Mouse (Mus musculus): Measurements from ENCODE around the gene Tm7sf2.

The Tm7sf2 gene

DNA sequence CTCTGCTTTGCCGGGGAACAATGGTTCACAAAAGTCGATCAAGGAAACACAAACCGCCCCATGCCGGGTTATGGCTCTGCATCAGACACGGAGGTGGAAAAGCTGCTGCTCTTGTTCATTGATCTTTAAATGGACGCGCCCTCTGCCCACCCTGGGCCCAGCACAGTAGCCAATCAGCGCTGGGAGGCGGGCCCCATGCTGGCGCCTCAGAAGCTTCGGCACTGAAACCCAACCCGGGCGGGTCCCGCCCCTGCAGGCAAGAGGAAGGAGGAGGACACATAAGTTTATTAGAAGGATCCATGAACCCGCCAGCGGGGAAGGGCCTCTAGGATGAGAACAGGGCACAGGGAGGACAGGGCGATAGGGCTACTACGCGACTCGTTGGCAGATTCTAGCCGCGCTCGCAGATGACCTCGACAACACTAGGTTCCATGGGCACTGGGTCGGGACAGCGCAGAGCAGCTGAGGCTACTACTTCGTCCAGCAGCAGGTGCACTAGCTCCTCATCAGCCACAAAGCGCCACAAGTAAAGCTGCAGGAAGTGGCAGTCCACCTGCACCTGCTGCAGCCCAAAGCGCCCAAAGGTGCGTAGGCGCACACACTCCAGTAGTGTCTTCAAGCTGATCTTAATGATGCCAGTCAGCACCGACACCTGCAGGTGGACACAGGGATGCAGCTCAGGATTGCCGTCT lies at the start of gene Tm7sf2:
TSS of gene Tm7sf2 (minus strand) at position 650 of the 692 bp plus-strand sequence.
- peak; percentile 87 to 91 for DNase-seq

DNA sequence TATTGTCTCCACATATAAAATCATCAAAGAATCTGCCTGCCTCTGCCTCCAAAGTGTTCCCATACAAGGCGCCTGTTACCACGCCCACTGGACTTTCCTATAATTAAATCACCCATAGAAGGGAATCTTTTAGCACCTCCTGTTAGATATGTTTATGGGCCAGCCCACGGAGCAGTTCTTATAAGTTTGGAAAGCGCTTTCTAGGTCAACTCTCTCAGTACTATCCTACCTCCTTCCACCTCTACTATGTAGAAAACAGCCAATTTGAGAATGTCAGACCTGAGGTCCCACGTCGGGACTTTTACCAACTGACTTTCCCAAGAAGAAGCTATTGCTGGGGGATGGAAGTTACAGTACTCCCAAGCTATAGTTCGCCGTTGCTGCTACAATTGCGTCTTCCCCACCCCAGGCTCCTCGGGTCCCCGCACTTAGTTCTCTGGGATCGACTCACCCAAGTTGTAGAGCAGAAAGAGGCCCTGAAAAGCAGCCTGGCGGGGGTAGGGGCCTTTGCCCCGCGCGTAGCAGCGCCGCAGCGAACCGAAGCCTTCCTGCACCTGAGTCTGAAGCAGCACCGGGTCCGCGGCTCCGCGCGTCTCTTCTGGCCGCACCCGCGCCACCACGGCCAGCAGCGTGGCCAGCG lies 49.3 kb upstream of the Tm7sf2 start:
- no peak for DNase-seq

DNA sequence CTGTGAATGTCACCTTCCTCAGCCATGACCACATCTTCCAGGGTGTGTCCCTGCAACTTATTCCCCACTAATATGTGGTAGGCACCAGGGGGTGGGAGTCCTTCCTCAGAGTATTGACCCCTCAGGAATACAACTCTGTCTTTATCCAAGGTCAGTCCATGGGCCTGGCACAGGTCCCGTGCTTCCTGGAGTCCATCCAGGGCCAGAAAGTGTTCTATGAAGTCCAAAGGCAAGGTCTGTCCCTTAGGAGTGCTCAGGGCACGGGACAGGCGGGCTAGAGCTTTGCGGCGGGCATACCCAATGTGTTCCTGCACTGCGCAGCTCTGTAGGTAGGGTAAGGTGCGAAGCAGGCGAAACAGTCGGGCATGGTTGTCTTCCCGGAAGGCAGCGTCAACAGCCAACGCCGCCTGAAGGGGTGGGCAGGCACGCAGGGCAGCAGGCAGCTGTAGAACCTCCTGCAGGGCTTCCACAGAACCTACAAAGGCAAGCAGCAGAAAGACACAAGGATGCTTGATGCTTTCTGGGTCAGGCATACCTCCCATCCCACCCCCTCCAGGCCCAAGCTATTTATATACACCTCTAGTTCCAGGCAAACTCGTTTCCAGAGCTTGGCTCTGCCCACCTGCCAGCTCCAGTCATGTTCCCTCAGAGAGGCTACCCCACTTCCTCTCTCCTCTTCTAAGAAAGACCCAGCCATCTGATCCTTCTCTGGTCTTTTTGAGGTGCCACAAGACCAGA lies 48.1 kb upstream of the Tm7sf2 start:
- peak; percentile 32 to 56 for DNase-seq

DNA sequence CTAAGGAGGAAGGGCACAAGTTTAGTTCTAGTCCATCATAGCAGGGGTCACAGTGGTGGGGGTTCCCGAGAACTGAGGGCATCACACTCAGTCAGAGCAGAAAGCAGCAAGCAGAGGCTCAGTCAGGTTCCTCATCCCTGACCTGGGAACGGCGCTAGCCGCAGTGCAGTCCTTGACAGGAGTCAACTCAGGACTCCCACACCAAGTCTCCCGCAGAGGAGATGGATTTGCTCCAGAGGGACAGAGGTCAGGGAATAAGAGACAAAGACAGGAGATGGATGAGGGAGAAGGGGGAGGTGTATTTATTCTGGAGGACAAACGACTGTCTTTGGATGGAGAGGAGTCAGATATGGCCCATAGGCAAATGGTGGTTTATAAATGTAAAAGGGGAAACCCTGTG lies 44.9 kb upstream of the Tm7sf2 start:
- DNase-seq = no peak

DNA sequence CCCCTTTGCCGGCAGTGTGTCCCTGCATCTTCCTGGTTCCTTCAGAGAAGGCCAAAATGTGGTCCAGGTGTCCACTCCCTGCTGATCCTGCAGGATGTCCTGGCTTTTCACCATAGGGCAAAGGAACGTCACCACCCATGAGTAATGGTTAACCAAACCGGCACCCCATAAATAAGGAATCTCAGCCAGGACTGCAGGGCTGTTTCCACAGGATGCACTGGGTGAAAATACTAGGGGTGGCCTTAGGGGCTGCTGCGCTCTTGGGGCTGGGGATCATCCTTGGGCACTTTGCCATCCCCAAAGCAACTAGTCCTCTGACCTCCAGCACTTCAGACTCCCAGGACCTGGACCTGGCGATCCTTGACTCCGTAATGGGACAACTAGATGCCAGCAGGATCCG lies 37.4 kb upstream of the Tm7sf2 start, which contains the start of gene Naaladl1:
TSS of gene Naaladl1 (plus strand) at position 197 of the 400 bp plus-strand sequence.
- no peak for DNase-seq

DNA sequence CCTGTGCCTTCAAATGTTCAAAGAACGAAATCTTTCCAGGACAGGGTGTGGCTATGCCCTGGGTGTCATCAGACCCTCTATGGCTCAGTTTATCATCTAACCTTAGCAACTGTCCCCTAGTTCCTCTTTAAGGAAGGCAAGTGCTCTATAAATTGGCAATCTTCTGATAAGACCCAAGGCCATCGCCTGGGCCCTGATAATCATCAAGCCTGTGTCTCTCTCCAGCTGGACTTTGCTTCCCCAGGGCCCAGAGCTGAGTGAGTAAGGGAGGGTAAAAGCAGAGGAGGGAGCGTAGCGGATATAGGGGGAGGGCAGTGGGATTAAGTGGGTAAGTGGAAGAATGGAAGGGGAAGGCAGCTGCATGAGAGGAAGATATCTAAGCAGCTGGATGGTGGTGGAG lies 36.3 kb upstream of the Tm7sf2 start:
- no peak for DNase-seq

DNA sequence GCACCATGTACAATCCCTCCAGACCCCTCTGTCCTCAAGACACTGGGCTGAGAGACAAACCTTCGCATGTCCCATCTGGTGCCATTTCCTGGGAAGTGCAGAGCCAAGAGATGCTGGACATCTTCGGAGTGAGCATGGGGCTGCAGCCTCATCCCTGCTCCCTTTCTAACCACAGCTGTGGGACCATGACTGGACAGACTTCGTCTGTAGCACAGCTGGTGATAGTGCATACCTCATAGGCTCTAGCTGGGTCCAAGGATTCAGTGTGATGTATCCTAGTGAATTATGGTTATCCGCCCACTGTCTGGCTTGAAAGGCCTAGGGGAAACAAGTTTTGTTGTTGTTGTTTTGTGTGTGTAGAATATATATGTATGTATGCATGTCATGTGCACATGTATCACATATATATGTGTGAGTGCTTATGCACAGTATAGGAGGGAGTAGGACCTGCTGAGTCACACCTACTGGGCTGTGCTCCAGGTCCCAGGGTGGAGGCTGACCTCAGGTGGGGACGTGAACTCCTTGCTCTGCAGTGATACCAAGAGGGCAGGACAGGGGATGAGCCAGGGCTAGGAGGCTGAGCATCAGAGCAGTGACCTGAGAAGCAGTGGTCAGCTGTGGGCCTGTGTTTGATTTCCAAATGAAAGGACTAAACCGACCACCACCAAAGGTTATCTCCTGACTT lies 34.1 kb upstream of the Tm7sf2 start:
- DNase-seq = no peak

DNA sequence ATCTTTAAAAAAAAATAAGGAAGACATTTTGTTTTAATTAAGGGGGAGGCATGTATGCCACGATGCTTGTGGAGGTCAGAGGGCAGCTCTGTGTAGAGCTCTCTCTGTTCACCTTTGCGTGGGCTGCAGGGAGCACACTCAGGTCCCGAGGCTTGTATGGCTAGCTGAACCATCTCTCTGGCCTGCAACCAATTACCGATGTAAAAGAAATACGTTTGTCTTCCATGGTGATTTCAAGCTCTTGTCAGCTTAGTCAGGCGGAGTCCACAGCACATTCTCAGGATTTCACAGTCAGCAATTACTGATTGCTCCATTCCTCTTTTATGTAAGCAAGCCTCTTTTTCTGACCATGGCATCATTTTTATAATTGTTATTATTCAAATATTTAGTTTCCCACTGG lies 33.0 kb upstream of the Tm7sf2 start:
- DNase-seq = no peak

DNA sequence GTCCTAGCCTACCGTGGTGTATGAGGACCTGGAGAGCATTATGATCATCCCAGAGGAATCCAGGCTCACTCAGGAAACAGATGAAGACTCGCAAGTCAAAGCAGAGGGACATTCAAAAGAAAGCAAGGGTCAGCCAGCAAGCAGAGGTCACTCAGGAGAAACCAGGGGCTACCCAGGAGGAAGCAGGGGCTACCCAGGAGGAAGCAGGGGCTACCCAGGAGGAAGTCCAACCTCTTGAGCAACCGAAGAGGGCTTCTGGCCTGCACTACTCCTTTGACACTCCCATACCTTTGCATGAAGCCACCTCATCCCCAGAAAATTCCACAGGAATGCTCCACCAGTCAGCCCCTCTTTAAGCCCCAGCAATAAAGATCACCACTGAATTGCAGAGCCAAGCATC lies 29.7 kb upstream of the Tm7sf2 start:
- DNase-seq = no peak

DNA sequence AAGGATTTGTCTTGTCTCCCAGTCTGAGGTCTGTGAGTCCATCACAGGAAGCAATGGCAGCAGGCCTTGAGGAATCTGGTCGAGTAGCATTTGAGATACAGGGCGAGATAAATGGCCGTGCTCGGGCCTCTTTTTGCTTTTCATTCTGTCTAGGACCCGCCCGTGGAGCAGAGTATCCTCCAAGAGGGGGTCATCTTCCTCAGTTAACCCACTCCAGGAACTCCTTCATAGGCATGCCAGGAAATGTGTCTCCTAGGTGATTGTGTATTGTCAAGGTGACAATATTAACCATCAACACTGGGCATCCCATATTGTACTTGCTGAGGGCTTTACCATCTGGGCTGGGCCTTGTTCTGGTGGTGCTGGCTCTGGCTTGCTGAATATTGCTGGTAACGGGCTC lies 25.9 kb upstream of the Tm7sf2 start, which contains the start of gene AC131692.1:
TSS of gene AC131692.1 (plus strand) at position 301 of the 400 bp plus-strand sequence.
- DNase-seq = no peak

DNA sequence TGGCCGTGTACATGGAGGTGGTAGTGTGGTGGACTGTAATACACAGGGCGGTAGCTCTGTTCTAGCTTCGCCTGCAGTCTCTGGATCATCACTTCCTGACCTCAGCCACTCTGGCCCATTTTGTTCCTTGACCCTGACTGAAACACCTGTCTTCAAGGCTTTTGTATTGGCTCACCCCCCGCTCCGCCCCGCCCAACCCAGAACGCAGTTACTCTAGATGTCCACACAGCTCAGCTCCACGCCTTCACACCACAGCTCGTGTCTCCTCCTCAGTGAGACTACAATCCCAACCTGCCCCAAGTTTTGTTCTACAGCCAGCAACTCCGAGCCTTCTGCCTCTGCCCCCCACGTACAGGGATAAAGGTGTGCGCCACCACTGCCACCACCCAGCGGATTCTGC lies 20.7 kb upstream of the Tm7sf2 start:
- no peak for DNase-seq

DNA sequence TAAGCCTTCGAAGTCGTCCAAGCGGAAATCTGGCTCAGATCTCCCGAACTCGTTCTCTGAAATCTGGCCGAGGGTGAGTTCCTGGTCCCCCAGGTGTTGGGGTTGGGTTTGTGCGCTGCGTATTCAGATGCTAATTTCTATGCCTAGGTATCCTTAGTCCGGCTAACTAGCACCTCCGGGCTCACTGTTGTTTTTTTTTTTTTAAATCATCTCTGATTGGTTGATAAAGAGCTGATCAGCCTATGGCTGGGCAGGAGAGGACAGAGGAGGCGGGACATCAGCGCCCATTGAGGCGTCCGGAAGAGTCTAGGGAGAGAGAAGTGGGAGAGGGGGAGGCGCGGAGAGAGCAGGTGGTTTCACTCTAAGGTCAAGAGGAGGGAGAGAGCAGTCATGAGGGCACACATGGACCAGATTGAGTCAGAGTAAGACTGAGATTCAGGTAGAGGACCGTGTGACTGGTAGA lies 17.3 kb upstream of the Tm7sf2 start:
- DNase-seq = peak in 1 of 2 experiments; percentile 41

DNA sequence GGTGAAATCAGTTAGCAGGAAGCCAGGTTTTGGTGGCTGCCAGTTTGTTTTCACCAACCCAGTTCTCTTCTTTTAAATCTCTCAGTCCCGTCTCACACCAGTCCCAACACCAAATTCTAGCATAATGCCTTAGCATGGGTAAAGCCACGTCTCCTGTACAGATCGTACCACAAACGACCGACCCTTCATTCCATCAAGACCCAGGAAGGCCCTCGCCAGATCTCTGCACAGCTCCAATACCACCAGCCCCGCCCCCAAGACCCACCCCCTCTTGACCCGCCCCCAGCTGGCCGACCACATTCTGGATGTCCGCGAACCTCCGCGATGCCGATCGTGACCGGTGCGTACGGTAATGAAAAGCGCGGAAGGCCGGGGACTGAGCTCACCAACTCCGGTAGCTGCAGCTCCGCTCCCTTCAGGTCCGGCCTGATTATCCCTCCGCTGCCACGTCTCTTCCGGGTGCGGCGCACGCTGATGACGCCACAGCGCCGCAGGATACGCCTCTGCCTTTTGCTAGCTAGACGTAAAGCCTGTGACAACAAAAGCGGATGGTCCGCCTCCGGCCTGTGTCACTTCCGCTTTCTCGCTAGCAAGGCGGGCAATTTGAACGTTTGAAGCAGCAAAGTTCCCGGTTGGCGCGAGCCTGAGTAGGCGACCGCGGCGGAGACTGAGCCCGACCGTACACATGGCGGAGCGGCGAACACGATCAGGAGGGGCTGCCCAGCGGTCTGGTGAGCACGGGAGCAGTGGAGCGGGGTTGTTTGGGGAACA lies 16.5 kb upstream of the Tm7sf2 start, which contains the start of the genes Zfpl1 and Cdca5:
TSS of gene Zfpl1 (minus strand) at position 479 of the 771 bp plus-strand sequence.
TSS of gene Cdca5 (plus strand) at position 506 of the 771 bp plus-strand sequence.
- DNase-seq = peak; percentile 98 to 99

DNA sequence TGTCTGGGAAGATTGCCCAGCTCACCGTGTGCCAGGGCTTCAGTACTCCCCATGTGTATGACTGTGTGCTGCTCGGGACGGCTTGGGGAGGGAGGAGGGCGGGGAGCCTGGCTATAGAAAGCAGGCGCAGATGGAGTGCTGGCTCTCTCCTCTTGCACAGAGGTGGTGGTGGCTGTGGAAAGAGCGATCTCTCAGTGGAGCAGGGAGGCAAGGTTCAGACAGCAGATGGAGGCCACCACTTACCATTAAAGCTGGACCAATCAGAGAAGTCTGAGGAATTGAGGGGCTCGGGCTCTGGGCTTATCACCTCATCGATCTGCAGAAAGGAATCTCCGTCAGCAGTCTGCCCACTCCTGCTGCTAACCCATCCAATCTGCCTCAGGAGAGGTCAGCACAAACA lies 14.0 kb upstream of the Tm7sf2 start, which contains the start of gene Gm28374:
TSS of gene Gm28374 (minus strand) at position 101 of the 400 bp plus-strand sequence.
- no peak for DNase-seq

DNA sequence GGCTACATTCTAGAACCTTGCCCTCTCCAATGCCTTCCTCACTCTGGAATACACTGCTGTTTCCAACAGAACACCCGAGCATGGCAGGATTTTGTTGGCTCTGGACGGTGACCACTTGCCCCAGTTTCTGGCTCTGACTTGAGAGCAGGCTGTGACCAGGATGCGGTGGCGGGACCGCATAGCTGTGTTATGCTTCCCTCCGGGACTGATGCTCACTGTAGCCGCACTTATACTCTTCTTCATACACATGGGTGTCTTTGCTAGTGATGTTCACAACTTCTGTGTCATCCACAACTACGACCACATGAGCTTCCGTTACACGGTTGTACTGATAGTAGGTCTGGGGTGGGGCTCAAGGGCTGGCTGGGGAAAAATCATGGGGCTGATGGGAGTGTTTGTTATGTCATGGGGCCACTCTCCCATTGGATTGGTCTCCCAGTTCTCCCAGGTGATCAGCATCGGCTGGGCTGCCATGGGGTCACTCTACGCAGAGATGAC lies 11.9 kb upstream of the Tm7sf2 start, which contains the start of gene Tmem262:
TSS of gene Tmem262 (plus strand) at position 51 of the 498 bp plus-strand sequence.
- no peak for DNase-seq

DNA sequence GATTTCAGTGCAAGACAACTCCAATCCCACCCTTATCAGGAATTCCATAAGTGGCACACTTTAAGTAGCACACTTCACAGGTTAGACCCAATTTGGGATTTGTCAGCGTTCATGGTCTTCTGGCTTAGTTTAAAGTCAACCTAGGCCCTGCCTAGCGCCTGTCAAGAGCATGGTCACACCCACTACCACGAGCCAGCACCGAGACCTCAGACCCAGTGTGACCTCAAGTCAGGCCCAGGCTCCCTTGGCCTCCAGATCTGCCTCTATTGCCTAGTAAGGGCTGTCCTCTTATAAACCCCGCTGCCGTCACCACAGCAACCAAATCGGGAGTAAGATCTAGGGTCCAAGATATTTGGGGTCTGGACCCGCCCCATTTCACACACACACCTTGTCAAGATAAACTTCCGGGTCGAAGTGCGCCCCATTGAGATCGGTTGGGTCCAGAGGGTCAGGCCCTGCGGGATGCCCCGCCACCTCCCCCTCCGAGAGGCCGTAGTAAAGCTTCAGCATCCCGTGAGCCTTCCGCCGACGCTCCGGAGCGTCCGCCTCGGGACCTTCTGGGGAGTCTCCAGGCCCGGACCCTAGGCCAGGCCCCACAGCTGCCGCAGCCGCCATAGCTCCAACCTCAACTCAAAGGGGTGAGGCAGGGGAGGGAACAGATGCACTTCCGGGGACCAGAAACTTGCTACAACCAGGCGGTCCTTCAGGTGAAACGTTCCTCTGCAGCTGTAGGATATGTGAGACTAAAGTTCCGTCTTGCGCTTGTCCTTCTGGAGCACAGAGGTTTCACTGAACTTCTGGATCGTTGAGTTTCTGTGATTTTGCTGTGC lies 8.6 kb upstream of the Tm7sf2 start, which contains the start of gene Vps51:
TSS of gene Vps51 (minus strand) at position 668 of the 830 bp plus-strand sequence.
- peak; percentile 87 to 90 for DNase-seq

DNA sequence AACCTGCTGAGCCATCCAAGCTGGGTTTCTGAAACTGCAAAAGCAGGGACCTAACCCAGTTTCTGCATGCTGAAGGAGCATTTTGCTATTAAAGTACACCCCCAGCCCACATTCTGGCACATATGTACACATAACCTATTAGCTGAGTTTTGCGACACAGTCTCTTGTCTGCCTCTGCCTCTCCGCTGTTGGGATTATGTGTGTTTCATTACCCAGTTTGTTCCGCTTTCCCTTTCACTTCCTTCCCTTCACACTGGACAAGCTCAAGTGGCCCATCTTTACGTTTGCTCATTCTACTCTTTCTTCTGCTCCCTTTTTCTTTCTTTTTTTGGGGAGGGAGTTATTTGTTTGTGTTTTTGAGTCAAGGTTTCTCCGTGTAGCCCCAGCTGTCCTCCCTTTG lies 5.7 kb upstream of the Tm7sf2 start:
- DNase-seq = no peak

DNA sequence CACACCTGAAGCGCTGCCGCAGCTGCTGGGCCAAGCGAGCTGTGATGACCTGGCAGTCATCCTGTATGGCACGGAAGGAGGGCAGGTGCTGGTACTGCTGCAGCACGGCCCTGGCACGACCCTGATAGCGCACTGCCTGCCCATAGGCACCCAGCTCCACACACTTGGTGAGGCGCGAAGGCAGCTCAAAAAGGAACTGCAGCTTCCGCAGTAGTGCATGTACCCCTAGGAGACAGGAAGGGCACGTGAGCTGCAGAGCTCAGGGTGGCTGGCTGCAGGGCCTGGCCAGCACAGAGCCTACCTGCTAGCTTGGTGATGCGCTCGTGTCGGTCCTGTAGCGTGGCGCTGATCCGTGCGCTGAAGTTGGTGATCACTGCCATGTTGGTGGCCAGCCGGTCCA lies 3.1 kb upstream of the Tm7sf2 start:
- DNase-seq = no peak

DNA sequence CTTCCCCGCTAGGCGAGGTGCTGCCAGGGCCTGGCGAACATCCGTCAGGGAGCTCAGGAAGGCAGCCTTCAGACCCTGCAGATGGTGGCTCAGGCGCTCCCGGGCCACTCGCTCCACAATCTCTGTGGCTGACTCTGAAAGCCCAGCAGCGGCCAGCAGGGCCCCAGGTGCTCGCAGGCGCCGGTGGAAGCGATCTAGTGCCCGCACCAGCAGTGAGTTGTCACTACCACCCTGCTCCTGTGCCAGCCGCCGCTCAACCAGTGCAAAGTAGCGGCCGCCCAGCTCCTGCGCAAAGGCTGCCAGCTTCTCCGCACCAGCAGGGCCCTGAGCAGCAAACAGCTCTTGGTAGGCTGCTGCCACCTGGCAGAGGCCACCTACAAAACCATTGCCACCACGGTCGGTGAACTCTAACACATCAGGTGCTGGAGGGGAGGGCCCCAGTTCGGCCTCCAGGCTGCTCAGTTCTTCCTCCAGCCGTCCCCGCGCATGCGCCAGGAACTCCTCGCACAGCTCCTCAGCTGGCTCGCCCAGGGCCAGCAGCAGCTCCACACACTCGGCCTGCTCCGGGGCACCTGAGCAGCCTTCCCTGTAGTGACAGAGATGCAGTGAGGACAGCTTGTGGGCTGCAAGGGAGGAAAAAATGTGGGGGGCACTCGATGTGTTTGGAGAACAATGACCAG lies 2.5 kb upstream of the Tm7sf2 start:
- no peak for DNase-seq

DNA sequence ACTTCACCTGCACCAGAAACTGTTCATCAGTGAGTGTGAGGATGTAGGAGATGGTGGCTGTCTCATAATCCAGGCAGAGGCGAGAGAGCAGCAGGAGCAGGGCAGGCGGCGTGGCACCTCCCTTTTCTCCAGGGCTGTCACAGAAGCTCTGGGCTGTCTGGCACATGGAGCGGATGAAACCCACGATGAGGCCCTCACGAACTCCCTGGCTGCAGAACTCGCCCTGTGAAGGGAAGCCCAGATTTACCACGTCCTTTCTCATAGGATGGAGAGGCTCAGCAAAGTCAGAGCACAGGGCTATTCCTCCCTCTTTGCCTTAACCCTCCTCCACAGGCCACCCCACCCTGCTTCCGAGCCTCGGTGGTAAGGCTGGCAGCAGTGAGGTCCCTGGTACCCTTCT lies 1.7 kb upstream of the Tm7sf2 start:
- DNase-seq = no peak

All from cerebellum, postnatal 25 days (tissue).